Mouse (Mus musculus) liver, postnatal 0 days (tissue): ENCODE measurements around the gene Hmga1. TPM values are rescaled to one million over a fixed set of nuclear protein-coding genes. Genes with fewer than 3 reads are reported as not detected.

Experiments
- ATAC-seq: fragments of 200-750 bp; cut with Nextera tagmentation; 2 replicates; pipeline ENCODE4 v1.8.0; 2017; ENCODE audit warnings: mild to moderate bottlenecking, moderate library complexity
- DNase-seq: peaks from one replicate; pipeline ENCODE4 v3.0.0-alpha.2; 2016
- H3K27ac ChIP-seq: fragments of 300-500 bp; sonication (generic); 2 replicates; pipeline ENCODE4 v1.5.1; 2014; ENCODE audit warnings: antibody characterized with exemption, moderate library complexity, mild to moderate bottlenecking, low read depth
- H3K27me3 ChIP-seq: fragments of 300-500 bp; sonication (generic); 2 replicates; pipeline ENCODE4 v1.6.1; 2014; ENCODE audit warnings: low read length, control low read depth, mixed read lengths; ENCODE audit not compliant: insufficient read depth
- H3K36me3 ChIP-seq: fragments of 300-500 bp; sonication (generic); replicated peaks from 2 replicates; pipeline ENCODE4 v1.6.1; 2014; ENCODE audit warnings: mild to moderate bottlenecking, control low read depth, low read length, moderate library complexity, mixed read lengths; ENCODE audit not compliant: insufficient read depth
- H3K4me1 ChIP-seq: fragments of 300-500 bp; sonication (generic); 2 replicates; pipeline ENCODE4 v1.6.1; 2014; ENCODE audit warnings: antibody characterized with exemption, mild to moderate bottlenecking, control low read depth; ENCODE audit not compliant: insufficient read depth
- H3K4me2 ChIP-seq: fragments of 300-500 bp; sonication (generic); 2 replicates; pipeline ENCODE4 v1.6.1; 2014; ENCODE audit warnings: low read depth, mild to moderate bottlenecking, low read length, moderate library complexity, mixed read lengths
- H3K4me3 ChIP-seq: fragments of 300-500 bp; sonication (generic); 2 replicates; pipeline ENCODE4 v1.5.1; 2014; ENCODE audit warnings: low read depth, low read length
- H3K9ac ChIP-seq: fragments of 300-500 bp; sonication (generic); replicated peaks from 2 replicates; pipeline ENCODE4 v1.6.1; 2014; ENCODE audit warnings: mild to moderate bottlenecking, moderate library complexity
- H3K9me3 ChIP-seq: fragments of 300-500 bp; sonication (generic); 2 replicates; pipeline ENCODE4 v1.6.1; 2016; ENCODE audit warnings: mild to moderate bottlenecking, control low read depth, low read length, mixed read lengths
- CTCF ChIP-seq: sonication (generic); IDR thresholded peaks from 2 replicates; pipeline ENCODE4 v1.5.1; 2016; ENCODE audit warnings: antibody characterized with exemption, low read depth
- EP300 ChIP-seq: IDR thresholded peaks from 2 replicates; pipeline ENCODE4 v1.6.1; 2016; ENCODE audit warnings: antibody characterized with exemption, low read depth, mild to moderate bottlenecking
- WGBS: fragments of 180-500 bp; shearing (Covaris S2); extraction: QIAGEN DNeasy Blood & Tissue Kit; methylation state at CpG from one replicate; pipeline ENCODE4 v1.1.7; 2014; ENCODE audit not compliant: insufficient replicate concordance; 5-methylcytosine and 5-hydroxymethylcytosine counted together
- polyA plus RNA-seq: library from polyadenylated mRNA; unstranded; fragments of >200 nt; fragmentation: Nextera tagmentation; extraction: Ambion mirVana; gene quantifications from 2 replicates; pipeline ENCODE4 v1.2.1, GENCODE M21; 2015

Gene Hmga1
- polyA plus RNA-seq: 64.0 and 64.9 TPM in 2 replicates

- Histone ChIP-seq H3K36me3 (peaks cover 14% of the 10 kb centered on the region), H3K4me2 (peak within 1 kb of the TSS; percentile 96), H3K4me3 (peak within 1 kb of the TSS; percentile 78), H3K27me3 (no peaks in the 10 kb centered on the region), H3K4me1 (peaks cover 53% of the 10 kb centered on the region), H3K9me3 (no peaks in the 10 kb centered on the region), H3K27ac (peak within 1 kb of the TSS; percentile 97), H3K9ac (peak within 1 kb of the TSS; percentile 90)
- DNase-seq (peak; percentile 93), ATAC-seq (peak; percentile 74)
- under 1% methylated on average over 67 of the region's 79 CpGs for WGBS
- TF ChIP-seq EP300 (no peak), CTCF (no peak)
Observed at GRCm38 (mm10) chr17:27556315-27557011, at the start of gene Hmga1. TSS of gene Hmga1 (plus strand) at chr17:27556497.

DNA sequence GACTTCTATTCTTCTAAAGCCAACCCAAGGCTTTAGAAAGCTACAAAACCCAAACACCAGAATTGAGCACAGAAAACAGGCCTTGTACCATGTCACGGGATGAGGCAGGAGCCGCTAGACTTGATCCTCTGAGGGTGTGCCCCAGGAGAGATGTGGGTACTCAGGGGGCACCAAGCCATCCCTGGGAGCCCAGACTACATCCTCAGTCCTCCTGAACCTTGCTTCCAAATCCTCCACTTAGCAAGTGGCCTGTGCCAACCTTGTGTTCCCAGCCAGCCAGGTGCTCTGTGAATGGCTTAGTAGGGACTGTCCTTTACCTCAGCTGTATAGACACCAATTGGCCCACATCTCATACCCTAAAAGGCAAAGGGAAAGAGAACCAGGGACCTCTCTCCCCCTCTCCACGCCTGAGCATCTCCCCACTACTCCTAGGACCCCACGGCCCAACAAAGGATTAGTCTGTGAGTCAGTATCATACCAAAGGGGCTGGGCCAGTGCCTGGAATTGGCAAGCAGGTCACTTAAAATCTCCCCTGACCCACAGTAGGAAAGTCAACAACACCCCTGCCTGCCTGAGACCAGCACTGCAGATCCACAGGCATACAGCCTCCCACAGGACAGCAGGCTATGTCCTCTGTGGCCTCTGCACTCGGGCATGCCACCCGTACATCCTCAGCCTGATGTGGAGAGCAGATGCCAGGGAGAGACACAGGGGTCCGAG, 49.3 kb upstream of the Hmga1 start:
- Histone ChIP-seq H3K4me3 (no peak overlapping the region), H3K27ac (no peak overlapping the region), H3K9me3 (no peaks in the 10 kb centered on the region), H3K36me3 (no peaks in the 10 kb centered on the region), H3K9ac (no peak overlapping the region), H3K4me1 (peaks cover under 1% of the 10 kb centered on the region; the same call in 1 of the 2 replicates), H3K27me3 (peaks cover 37% of the 10 kb centered on the region), H3K4me2 (no peak overlapping the region)
- TF ChIP-seq CTCF (no peak), EP300 (no peak)
- ATAC-seq (no peak), DNase-seq (no peak)
- 80% methylated on average over 7 of the region's 7 CpGs for WGBS

GRCm38 (mm10) chr17:27507591-27507945, 48.7 kb upstream of the Hmga1 start:
- no peak for DNase-seq
- WGBS: 78% methylated on average over 7 of the region's 7 CpGs
- H3K27ac ChIP-seq: no peak overlapping the region
- H3K4me3 ChIP-seq: no peak overlapping the region
- no peaks in the 10 kb centered on the region for H3K9me3 ChIP-seq
- ATAC-seq: no peak
- no peak overlapping the region for H3K4me2 ChIP-seq
- H3K4me1 ChIP-seq: peaks cover 3% of the 10 kb centered on the region; the same call in 1 of the 2 replicates
- no peaks in the 10 kb centered on the region for H3K36me3 ChIP-seq
- TF ChIP-seq CTCF (no peak), EP300 (no peak)
- no peak overlapping the region for H3K9ac ChIP-seq
- peaks cover 42% of the 10 kb centered on the region for H3K27me3 ChIP-seq

GRCm38 (mm10) chr17:27508002-27508401, 48.3 kb upstream of the Hmga1 start:
- TF ChIP-seq EP300: no peak
- TF ChIP-seq CTCF: no peak
- DNase-seq (no peak), ATAC-seq (no peak)
- H3K4me3 ChIP-seq: no peak overlapping the region
- no peaks in the 10 kb centered on the region for H3K36me3 ChIP-seq
- H3K9me3 ChIP-seq: no peaks in the 10 kb centered on the region
- 70% methylated on average over 12 of the region's 12 CpGs for WGBS
- H3K9ac ChIP-seq: no peak overlapping the region
- H3K4me1 ChIP-seq: peaks cover 6% of the 10 kb centered on the region; the same call in 1 of the 2 replicates
- no peak overlapping the region for H3K4me2 ChIP-seq
- no peak overlapping the region for H3K27ac ChIP-seq
- peaks cover 41% of the 10 kb centered on the region for H3K27me3 ChIP-seq

DNA sequence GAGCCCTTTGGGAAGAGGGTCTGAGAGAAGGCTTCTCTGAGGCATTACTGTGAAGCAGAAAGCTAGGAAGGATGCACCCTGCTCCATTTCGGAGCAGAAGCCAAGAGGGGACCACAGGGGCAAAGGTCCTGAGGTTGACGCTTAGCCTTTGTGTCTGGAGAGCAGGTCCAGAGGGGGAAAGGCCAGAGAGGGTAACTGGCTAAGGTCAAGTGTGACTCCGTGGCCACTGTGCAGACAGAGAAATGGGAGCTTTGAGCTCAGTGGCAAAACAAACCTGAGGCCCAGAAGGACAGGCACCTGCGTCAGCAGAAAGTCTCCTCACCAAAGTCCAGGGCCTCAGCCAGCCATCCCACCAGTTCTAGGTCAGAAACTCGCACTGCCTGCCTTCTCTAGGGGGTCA, 47.8 kb upstream of the Hmga1 start:
- H3K27me3 ChIP-seq: peaks cover 44% of the 10 kb centered on the region

GRCm38 (mm10) chr17:27509056-27509455, 47.2 kb upstream of the Hmga1 start:
- no peak overlapping the region for H3K9ac ChIP-seq
- no peak overlapping the region for H3K4me3 ChIP-seq
- H3K9me3 ChIP-seq: no peaks in the 10 kb centered on the region
- no peaks in the 10 kb centered on the region for H3K36me3 ChIP-seq
- no peak overlapping the region for H3K27ac ChIP-seq
- no peak overlapping the region for H3K4me2 ChIP-seq
- DNase-seq (no peak), ATAC-seq (no peak)
- no peak for TF ChIP-seq CTCF
- H3K4me1 ChIP-seq: peaks cover 7% of the 10 kb centered on the region; the same call in 1 of the 2 replicates
- WGBS: 76% methylated on average over 5 of the region's 5 CpGs
- peaks cover 46% of the 10 kb centered on the region for H3K27me3 ChIP-seq

More for the DNA sequence above, 47.8 kb upstream of the Hmga1 start:
- Histone ChIP-seq H3K36me3 (no peaks in the 10 kb centered on the region), H3K4me2 (no peak overlapping the region), H3K27ac (no peak overlapping the region), H3K4me1 (peaks cover 7% of the 10 kb centered on the region; the same call in 1 of the 2 replicates), H3K9ac (no peak overlapping the region), H3K9me3 (no peaks in the 10 kb centered on the region), H3K4me3 (no peak overlapping the region)
- no peak for TF ChIP-seq CTCF
- TF ChIP-seq EP300: no peak
- DNase-seq (no peak), ATAC-seq (no peak)
- 55% methylated on average over 5 of the region's 5 CpGs for WGBS
